12 mouse cellular contexts compared by ENCODE assay signal in the genomic region with DNA sequence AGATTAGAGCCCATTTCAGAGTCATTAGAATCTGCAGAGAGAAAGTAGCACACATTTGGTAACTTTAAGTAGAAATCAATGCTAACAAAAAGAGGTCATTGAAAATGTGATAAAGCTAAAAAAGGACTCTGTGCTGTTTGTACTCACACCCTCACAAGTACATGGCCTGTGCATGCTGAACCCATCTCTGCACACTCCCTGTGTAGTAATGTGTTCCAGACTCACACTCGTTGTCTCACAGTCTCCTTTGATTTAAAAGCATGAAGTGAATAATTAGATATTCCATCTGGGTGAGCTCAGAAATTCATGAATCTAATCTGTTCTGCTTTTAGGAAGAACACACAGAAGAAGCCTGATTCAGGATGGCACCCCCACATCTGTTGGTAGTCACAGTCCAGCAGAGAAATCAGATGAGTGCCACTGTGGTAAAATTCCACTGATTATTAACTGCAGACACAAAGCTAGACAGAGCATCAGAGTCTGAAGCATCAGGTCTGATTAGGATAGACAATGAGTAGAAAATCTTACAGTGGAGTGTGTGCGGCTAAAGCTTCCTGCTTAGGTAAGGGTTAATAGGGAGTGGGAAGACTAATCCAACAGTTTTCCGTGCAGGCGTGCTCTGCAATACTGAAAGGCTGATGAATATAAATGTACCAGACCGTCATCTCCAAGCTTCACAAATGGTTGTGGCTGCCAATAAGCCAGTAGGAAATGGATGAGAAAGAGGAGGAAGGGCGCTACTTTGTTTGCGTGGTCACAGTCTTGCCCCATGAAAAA.
A peak's percentile ranks its signal among the peaks of the same experiment; 100 is the strongest.
DNase-seq lines count a peak whose midpoint lies in the region; ATAC-seq lines count a peak whose summit lies in the region.
"Had no signal": no experiment of that assay in that cellular context is flagged by ENCODE, and none has a peak within 500 bp of the region (broad histone marks: within the 10 kb centered on the region; RNA-seq: fewer than 3 reads in every experiment).

No protein-coding gene starts in this region.

- no peak for DNase-seq in forebrain, embryonic 11.5 days (ENCODE audit: low spot score)
- peak; percentile 22 to 61 for DNase-seq in left cerebral cortex, adult 9 months (ENCODE audit: low spot score in 2 of 2)
- DNase-seq in right cerebral cortex, postnatal 14 days, result peak; percentile 11
- DNase-seq in embryo, embryonic 9.5 days (ENCODE audit: extremely low spot score), result no peak
- DNase-seq in kidney, postnatal 14 days, result no peak
- DNase-seq: embryo, embryonic 11 days; lung, postnatal 4 days had no signal

- ATAC-seq in forebrain, embryonic 13.5 days, result peak; percentile 69
- no peak for ATAC-seq in forebrain, embryonic 11.5 days (replicated peaks; ENCODE audit: low FRiP score)
- peak; percentile 89 for ATAC-seq in hindbrain, embryonic 16.5 days
- no peak for ATAC-seq in intestine, embryonic 16.5 days
- ATAC-seq: Patski had no signal

- no peak overlapping the region for H3K4me2 ChIP-seq in forebrain, embryonic 13.5 days
- no peak overlapping the region for H3K4me2 ChIP-seq in forebrain, embryonic 11.5 days (ENCODE audit: low read depth, low read length, severe bottlenecking)
- H3K4me2 ChIP-seq in hindbrain, embryonic 16.5 days (ENCODE audit: low read length), result peak overlapping the region; percentile 12; the same call in 1 of the 2 replicates
- H3K4me2 ChIP-seq in intestine, embryonic 16.5 days (ENCODE audit: low read depth, low read length), result no peak overlapping the region
- H3K4me2 ChIP-seq: limb, embryonic 12.5 days had no signal

- 32% methylated on average over 7 of the region's 7 CpGs for WGBS in forebrain, embryonic 13.5 days
- WGBS in forebrain, embryonic 11.5 days, result 50% methylated on average over 7 of the region's 7 CpGs
- WGBS in hindbrain, embryonic 16.5 days, result 31% methylated on average over 7 of the region's 7 CpGs
- WGBS in intestine, embryonic 16.5 days, result 69% methylated on average over 7 of the region's 7 CpGs

- no peaks in the 10 kb centered on the region for H3K36me3 ChIP-seq in forebrain, embryonic 13.5 days (ENCODE audit: poor library complexity, severe bottlenecking)
- H3K36me3 ChIP-seq in forebrain, embryonic 11.5 days (ENCODE audit: control insufficient read depth, insufficient read depth, low read length), result no peaks in the 10 kb centered on the region
- H3K36me3 ChIP-seq in hindbrain, embryonic 16.5 days (ENCODE audit: control insufficient read depth, insufficient read depth, low read length), result no peaks in the 10 kb centered on the region
- no peaks in the 10 kb centered on the region for H3K36me3 ChIP-seq in intestine, embryonic 16.5 days (ENCODE audit: control insufficient read depth, insufficient read depth, low read length)
- H3K36me3 ChIP-seq: limb, embryonic 12.5 days had no signal

- H3K9me3 ChIP-seq in forebrain, embryonic 13.5 days (replicated peaks), result no peaks in the 10 kb centered on the region
- no peaks in the 10 kb centered on the region for H3K9me3 ChIP-seq in forebrain, embryonic 11.5 days (ENCODE audit: control insufficient read depth, low read length)
- no peaks in the 10 kb centered on the region for H3K9me3 ChIP-seq in hindbrain, embryonic 16.5 days (ENCODE audit: control insufficient read depth, low read length)
- no peaks in the 10 kb centered on the region for H3K9me3 ChIP-seq in intestine, embryonic 16.5 days (ENCODE audit: control insufficient read depth, low read length)
- H3K9me3 ChIP-seq: limb, embryonic 12.5 days had no signal

- no peaks in the 10 kb centered on the region for H3K27me3 ChIP-seq in forebrain, embryonic 13.5 days
- no peaks in the 10 kb centered on the region for H3K27me3 ChIP-seq in forebrain, embryonic 11.5 days (ENCODE audit: control insufficient read depth, insufficient read depth, low read length)
- H3K27me3 ChIP-seq in hindbrain, embryonic 16.5 days (replicated peaks; ENCODE audit: control insufficient read depth, insufficient read depth, low read length), result no peaks in the 10 kb centered on the region
- H3K27me3 ChIP-seq in intestine, embryonic 16.5 days (replicated peaks; ENCODE audit: control insufficient read depth, insufficient read depth, low read length), result no peaks in the 10 kb centered on the region
- H3K27me3 ChIP-seq: limb, embryonic 12.5 days; Patski had no signal

- no peak overlapping the region for H3K4me3 ChIP-seq in forebrain, embryonic 13.5 days
- no peak overlapping the region for H3K4me3 ChIP-seq in forebrain, embryonic 11.5 days (ENCODE audit: low read depth, low read length)
- no peak overlapping the region for H3K4me3 ChIP-seq in hindbrain, embryonic 16.5 days (ENCODE audit: low read length)
- H3K4me3 ChIP-seq in intestine, embryonic 16.5 days (ENCODE audit: low read length), result no peak overlapping the region
- H3K4me3 ChIP-seq: limb, embryonic 12.5 days had no signal

- H3K4me1 ChIP-seq in forebrain, embryonic 13.5 days, result peaks cover 12% of the 10 kb centered on the region
- no peaks in the 10 kb centered on the region for H3K4me1 ChIP-seq in forebrain, embryonic 11.5 days (replicated peaks; ENCODE audit: control insufficient read depth, insufficient read depth, low read length)
- peaks cover 7% of the 10 kb centered on the region for H3K4me1 ChIP-seq in hindbrain, embryonic 16.5 days (ENCODE audit: control insufficient read depth, insufficient read depth, low read depth, low read length)
- H3K4me1 ChIP-seq in intestine, embryonic 16.5 days (ENCODE audit: control insufficient read depth, insufficient read depth, low read length), result no peaks in the 10 kb centered on the region
- H3K4me1 ChIP-seq: limb, embryonic 12.5 days had no signal

- H3K27ac ChIP-seq in forebrain, embryonic 13.5 days, result 0 out of 2 replicates have a peak overlapping the region, but pooled peaks have one; percentile 0
- H3K27ac ChIP-seq in forebrain, embryonic 11.5 days (ENCODE audit: low read depth, low read length), result no peak overlapping the region
- peak overlapping the region; percentile 32 for H3K27ac ChIP-seq in hindbrain, embryonic 16.5 days (ENCODE audit: low read depth, low read length)
- no peak overlapping the region for H3K27ac ChIP-seq in intestine, embryonic 16.5 days (ENCODE audit: low read length)
- H3K27ac ChIP-seq: limb, embryonic 12.5 days had no signal

- H3K9ac ChIP-seq in forebrain, embryonic 13.5 days, result no peak overlapping the region
- H3K9ac ChIP-seq in forebrain, embryonic 11.5 days (ENCODE audit: low read length), result no peak overlapping the region
- H3K9ac ChIP-seq in hindbrain, embryonic 16.5 days (ENCODE audit: low read depth, low read length), result no peak overlapping the region
- no peak overlapping the region for H3K9ac ChIP-seq in intestine, embryonic 16.5 days (ENCODE audit: low read depth, low read length)
- H3K9ac ChIP-seq: limb, embryonic 12.5 days had no signal

Comparison
In these comparisons a context has a peak if more than half of its experiments do, and no peak if none do; other contexts are left out.
1. ATAC-seq: peak in forebrain, embryonic 13.5 days (single experiment) and hindbrain, embryonic 16.5 days (single experiment); none in forebrain, embryonic 11.5 days (single experiment) and intestine, embryonic 16.5 days (single experiment).
2. H3K27ac ChIP-seq: peak in forebrain, embryonic 13.5 days (single experiment) and hindbrain, embryonic 16.5 days (single experiment); none in forebrain, embryonic 11.5 days (single experiment) and intestine, embryonic 16.5 days (single experiment).
3. DNase-seq: peak in left cerebral cortex, adult 9 months (2 of 2) and right cerebral cortex, postnatal 14 days (single experiment); none in forebrain, embryonic 11.5 days (single experiment), embryo, embryonic 9.5 days (single experiment) and kidney, postnatal 14 days (single experiment).